Mouse (Mus musculus) spleen, embryonic (tissue): ENCODE data around the gene Bcar1.

Experiments
- CTCF ChIA-PET: fragments of 350-600 bp; sonication (Branson Sonifier 250); formaldehyde crosslinking; loops from one replicate; lab custom pipeline; 2022; lab: Charles Lee

Bcar1 gene

DNA sequence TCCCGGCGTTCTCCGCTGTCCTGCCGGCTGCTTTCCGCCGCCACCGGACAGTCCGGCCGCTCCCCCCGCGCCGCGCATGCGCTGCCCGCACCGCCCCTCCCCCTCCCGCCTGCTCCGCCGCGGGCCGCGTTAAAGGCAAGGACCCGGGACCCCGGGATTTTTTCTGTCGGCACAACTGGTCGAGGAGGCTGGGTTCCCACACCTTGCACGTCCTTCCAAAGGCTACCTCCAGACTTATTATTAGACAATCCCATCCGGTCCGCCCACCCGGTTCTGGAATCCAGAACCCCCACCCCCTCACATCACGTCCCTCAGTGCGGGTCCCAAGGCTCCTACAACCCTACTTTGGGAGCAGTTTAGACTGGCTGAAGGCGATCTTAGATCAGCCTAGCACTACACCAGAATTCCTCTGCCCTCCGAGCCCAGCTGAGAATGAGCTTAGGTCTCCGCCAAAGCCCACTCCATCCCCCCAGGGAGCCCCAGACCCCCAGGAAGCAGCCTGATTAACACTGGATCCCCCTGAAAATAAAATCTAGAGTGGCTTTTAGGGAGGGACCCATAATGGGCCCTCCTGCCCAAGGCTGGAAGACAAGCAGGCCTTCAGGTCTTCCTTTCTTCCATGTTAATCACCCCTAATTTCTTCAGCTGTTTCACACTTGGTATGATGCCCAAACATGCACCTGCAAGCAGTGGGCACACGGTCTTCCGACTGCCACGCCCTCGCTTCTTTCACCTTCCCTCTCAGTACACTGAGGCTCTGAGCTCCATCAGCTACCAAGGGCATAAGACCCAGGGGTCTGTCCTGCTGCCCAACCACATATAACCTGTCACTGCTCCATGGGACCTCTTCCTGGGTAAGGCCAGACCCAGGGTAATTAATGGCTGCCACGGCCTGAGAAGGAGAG is at the start of gene Bcar1:
Bcar1 (minus strand) TSS at position 18 of the 905 bp plus-strand sequence.
- CTCF ChIA-PET: interaction anchor here (0.7 kb wide), 1 partner anchor 264 kb away, joined by 6 read pairs; no protein-coding TSS in a partner anchor

GRCm38 (mm10) chr8:111789639-111790038 is 46.0 kb upstream of the Bcar1 start:
- CTCF ChIA-PET: no interaction called here

- CTCF ChIA-PET: no interaction called here
Measured at GRCm38 (mm10) chr8:111789200-111789599, 45.6 kb upstream of the Bcar1 start.

- CTCF ChIA-PET: no interaction called here
Measured at GRCm38 (mm10) chr8:111788497-111788896, 44.9 kb upstream of the Bcar1 start.

DNA sequence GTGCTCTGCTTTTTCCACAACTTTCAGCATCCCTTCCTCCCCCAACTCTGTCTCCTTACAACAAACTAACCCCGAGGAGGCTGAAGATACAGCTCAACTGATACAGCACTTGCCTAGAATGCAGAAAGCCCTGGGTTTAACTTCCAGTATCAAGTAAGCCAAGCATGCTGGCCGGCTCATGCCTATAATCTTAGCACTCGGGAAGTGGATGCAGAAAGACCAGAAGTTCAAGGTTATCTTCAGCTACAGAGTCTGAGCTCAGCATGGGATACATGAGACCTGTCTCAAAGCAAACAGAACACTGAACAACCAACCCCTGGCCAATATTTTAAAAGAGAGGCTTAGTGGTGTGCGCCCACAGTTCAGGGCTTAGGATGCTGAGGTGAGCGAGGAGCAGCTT is 44.5 kb upstream of the Bcar1 start:
- CTCF ChIA-PET: no interaction called here

DNA sequence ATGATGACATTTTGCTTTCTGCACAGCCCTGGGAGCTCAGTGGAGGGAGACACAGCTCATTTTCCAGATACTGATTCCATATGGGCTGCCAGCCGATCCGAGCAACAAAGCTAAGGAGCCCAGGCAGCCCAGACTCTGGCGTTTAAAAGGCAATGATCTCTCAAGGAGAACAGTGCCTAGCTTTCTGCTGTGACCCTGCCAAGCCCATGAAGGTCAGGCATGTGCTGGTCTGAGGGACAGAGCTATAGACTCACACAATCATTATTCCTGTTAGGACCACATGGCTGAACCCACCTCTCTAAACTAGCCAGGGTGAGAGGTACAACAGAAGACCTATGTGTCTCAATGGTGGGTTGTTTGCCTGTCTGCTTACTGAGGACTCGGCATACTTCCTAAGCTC is 44.1 kb upstream of the Bcar1 start:
- CTCF ChIA-PET: no interaction called here

GRCm38 (mm10) chr8:111786701-111787588 is 43.3 kb upstream of the Bcar1 start:
- CTCF ChIA-PET: no interaction called here

DNA sequence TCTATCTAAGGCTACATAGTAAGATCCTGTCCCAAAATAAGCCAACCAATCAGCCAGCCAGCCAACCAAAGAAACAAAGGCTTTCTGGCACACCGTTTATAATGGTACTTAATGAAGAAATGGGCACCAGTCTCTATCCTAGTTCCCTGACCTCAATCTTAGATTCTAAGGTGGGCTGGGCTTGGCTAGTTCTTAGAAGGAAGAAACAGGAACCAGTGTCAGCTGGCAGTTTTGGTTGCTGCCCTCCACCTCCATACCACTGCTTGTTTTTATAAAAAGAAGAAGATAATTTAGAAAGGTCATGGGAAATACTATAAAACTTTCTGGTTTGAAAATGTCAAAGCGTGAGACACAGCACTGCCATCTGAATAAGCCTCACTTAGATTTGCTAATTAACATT is 42.5 kb upstream of the Bcar1 start:
- CTCF ChIA-PET: no interaction called here

- CTCF ChIA-PET: no interaction called here
Measured at GRCm38 (mm10) chr8:111782671-111783394, 39.2 kb upstream of the Bcar1 start.

DNA sequence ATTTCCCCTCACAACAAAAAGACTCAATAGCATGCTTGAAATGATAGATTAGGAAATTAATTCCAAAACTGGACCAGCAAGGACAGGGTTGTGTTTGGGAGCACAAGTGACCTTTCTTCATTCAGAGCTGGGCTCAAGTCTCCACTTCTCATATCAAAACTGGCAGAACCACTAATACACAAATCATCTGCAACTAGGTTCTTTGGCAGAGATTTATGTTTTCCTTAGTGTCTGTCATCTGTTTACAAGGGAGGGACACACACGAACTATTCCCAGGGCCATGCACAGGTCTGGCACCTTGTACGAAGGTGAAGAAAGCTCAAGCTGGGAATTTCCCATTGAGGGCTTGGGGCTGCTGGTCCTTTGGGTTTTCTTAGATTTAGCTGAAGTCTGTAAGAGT is 38.6 kb upstream of the Bcar1 start:
- CTCF ChIA-PET: interaction anchor here (0.5 kb wide), 1 partner anchor 705 kb away, joined by 3 read pairs; no protein-coding TSS in a partner anchor

GRCm38 (mm10) chr8:111780697-111781424 is 37.3 kb upstream of the Bcar1 start:
- CTCF ChIA-PET: no interaction called here

GRCm38 (mm10) chr8:111779690-111780089 is 36.1 kb upstream of the Bcar1 start:
- CTCF ChIA-PET: no interaction called here

DNA sequence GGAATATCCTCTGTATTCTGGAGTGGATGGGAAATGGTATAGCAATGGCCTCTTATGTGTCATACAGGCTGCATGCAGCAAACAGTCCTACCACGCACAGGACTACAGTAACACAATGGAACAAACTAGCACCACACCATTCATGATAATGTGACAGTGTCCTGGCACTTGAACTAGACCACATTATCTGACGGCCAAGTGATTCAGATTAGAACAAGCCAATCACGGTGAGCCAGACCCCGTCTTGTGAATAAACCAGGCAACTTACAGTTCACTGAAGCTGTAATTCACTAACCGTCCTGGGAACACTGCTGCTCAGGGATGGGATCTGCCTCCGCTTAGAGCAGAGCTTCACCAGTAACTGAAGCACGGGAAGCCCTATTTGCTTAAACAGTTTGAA is 35.2 kb upstream of the Bcar1 start:
- CTCF ChIA-PET: no interaction called here

DNA sequence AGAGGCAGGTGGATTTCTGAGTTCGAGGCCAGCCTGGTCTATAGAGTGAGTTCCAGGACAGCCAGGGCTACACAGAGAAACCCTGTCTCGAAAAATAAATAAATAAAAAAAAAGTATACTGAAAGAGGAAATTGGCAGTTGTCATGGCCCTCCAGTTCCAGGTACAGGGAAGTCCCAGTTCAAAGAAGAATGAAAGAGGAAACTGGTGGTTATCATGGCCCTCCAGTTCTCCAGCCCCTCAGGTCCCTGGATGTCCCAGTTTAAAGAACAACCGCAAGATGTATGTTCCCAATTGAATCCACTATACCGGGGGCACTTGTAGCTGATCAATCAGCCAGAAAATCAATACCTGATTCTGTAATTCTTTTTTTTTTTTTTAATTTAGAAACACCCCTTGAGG is 32.9 kb upstream of the Bcar1 start:
- CTCF ChIA-PET: no interaction called here

DNA sequence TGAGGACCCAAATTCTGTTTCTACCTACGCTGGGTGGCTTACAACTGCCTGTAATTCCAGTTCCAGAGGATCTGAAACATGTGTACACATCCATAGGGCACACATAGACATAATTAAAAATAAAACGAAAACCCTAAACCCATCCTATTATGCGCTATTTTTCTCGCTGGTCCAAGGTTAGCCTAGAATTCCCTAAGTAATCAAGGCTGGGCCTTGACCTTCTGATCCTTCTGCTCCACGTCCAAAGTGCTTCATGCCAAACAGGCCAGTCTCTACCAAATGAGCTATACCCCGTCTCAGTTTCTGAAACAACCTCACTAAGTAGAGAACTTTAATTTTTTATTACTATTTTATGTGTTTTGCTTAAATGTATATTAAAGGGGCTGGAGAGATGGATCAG is 32.2 kb upstream of the Bcar1 start:
- CTCF ChIA-PET: no interaction called here

- CTCF ChIA-PET: no interaction called here
Measured at GRCm38 (mm10) chr8:111773476-111773875, 29.9 kb upstream of the Bcar1 start.

DNA sequence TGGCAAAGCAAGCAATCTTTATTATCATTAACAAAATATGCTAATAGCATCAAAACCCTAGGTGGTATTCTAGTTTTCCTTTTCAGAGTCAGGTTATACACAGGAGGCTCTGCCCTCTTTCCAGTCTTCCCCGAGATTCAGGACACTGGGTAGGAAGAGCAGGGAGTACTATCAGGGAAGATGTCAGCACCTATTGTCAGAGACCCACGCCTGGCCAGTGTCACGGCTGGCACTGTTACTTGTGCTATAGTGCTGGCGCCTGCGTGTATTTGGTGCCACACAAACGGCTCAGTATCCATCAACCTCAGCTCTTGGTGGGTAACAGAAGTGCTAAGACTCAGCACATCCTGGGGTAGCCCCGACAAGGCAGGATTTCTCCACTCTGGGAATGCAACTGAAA is 29.4 kb upstream of the Bcar1 start:
- CTCF ChIA-PET: no interaction called here

GRCm38 (mm10) chr8:111772083-111772482 is 28.5 kb upstream of the Bcar1 start:
- CTCF ChIA-PET: no interaction called here

GRCm38 (mm10) chr8:111771625-111772020 is 28.0 kb upstream of the Bcar1 start:
- CTCF ChIA-PET: no interaction called here

- CTCF ChIA-PET: no interaction called here
Measured at GRCm38 (mm10) chr8:111770958-111771624, 27.5 kb upstream of the Bcar1 start.
